Mouse (Mus musculus): ENCODE measurements at regions not wholly inside any gene's neighbourhood (a gene's known extent, or its start where the extent isn't known, plus 50 kb on each side); places are given as distances from the start of the nearest gene placed in this dataset.

GRCm38 (mm10) chr2:128301709-128302108 is 175.9 kb downstream of the Bcl2l11 start:
- no peak overlapping the region for H3K9ac ChIP-seq (replicated peaks; ENCODE audit: low read depth, low read length)
- no peaks in the 10 kb centered on the region for H3K36me3 ChIP-seq (ENCODE audit: control insufficient read depth, insufficient read depth, low read length)
- peak; percentile 67 for ATAC-seq (ENCODE audit: insufficient number of reproducible peaks, insufficient read depth, low FRiP score, low read depth)
- H3K4me1 ChIP-seq (ENCODE audit: control insufficient read depth, insufficient read depth, low read length) = 0 out of 2 replicates have a peak, but pooled peaks cover 4% of the 10 kb centered on the region
- 9% methylated on average over 8 of the region's 8 CpGs for WGBS
- no peak overlapping the region for H3K4me3 ChIP-seq (ENCODE audit: low read depth, low read length)
- no peak overlapping the region for H3K4me2 ChIP-seq (replicated peaks; ENCODE audit: low read depth, low read length)
- H3K27me3 ChIP-seq (ENCODE audit: control insufficient read depth, insufficient read depth, low read length) = no peaks in the 10 kb centered on the region
- no peaks in the 10 kb centered on the region for H3K9me3 ChIP-seq (ENCODE audit: control insufficient read depth, low read depth, low read length)
- H3K27ac ChIP-seq (ENCODE audit: low read length) = peak overlapping the region; percentile 15; the same call in 1 of the 2 replicates

DNA sequence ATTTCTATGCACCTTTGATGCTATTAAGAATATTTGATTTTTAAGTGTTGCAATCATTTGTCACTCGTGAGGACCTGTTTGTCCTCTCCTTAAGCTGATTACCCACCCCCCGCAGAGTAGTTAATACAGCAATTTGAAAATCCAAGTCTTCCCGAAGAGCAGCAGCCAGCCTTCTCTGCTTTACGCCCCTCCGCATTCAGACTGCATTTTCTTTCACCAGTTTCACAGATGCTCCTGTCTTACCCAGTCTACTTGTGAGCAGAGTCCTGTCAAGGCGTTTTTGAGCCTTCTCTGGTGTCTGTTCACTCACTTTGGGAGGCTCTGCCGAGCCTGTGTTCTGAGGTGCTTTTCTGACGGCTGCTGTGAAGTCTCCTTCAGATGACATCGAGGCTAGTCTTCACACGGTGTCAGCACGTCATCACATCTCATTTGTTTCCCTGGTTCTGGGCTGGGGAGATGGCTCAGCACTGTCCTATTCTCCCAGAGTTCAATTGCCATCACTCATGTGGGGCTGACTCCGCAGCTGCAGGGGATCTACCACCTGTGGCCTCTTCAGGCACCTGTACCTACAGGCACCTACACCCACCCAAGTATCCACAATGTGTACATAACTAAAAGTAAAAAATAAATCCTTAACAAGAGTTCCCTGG is 178.3 kb downstream of the Bcl2l11 start:
- Histone ChIP-seq H3K27me3 (ENCODE audit: control insufficient read depth, insufficient read depth, low read length) (no peaks in the 10 kb centered on the region), H3K9ac (replicated peaks; ENCODE audit: low read depth, low read length) (no peak overlapping the region), H3K9me3 (ENCODE audit: control insufficient read depth, low read depth, low read length) (no peaks in the 10 kb centered on the region), H3K4me1 (ENCODE audit: control insufficient read depth, insufficient read depth, low read length) (peaks cover 1% of the 10 kb centered on the region; the same call in 1 of the 2 replicates), H3K4me3 (ENCODE audit: low read depth, low read length) (no peak overlapping the region), H3K27ac (ENCODE audit: low read length) (no peak overlapping the region), H3K36me3 (ENCODE audit: control insufficient read depth, insufficient read depth, low read length) (no peaks in the 10 kb centered on the region), H3K4me2 (replicated peaks; ENCODE audit: low read depth, low read length) (no peak overlapping the region)
- no peak for ATAC-seq (ENCODE audit: insufficient number of reproducible peaks, insufficient read depth, low FRiP score, low read depth)
- 34% methylated on average over 12 of the region's 12 CpGs for WGBS

DNA sequence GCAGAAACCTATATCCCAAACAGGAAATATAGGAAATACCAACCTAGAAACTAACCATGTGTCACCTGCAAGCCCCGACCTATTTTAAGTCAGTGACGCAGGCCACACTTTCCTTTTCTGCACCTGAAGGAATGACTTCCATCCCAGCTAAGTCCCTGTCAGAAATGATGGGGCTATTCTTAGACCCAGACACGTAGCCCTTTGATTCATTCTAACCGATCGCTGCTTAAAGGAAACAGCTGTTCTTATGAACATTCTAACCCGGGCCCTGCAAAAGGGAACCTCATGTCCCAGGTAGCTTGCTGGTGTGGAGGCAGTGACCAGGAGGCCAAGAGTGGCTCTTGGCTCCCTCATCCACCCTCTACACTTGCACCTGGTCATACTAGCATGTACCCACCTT is 180.9 kb downstream of the Bcl2l11 start:
- no peak for ATAC-seq (ENCODE audit: insufficient number of reproducible peaks, insufficient read depth, low FRiP score, low read depth)
- WGBS = 49% methylated on average over 6 of the region's 6 CpGs
- H3K4me2 ChIP-seq (replicated peaks; ENCODE audit: low read depth, low read length) = no peak overlapping the region

DNA sequence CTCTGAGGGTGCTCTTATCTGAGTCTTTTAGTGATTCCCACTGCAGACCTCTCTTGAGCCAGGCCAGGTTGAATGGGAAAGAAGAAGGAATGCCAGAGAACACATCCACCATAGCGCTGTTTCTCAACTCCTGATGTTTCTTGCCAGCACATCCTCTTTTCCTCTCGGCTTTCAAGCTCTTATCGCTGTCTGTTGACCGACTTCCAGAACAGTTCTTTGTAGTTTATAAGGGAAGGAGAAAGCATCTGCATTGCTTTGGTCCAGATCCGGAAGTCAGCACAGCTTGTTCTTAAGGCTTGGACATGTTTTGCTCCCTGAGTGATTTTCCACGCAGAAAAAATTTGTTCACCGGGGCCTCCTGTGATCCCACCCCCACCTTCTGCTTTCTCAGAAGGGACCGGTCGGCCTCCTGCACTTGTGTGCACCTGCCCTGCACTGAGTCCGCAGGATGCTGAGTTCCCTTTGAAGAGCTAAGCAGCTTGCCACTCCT is 183.7 kb downstream of the Bcl2l11 start:
- H3K27ac ChIP-seq (ENCODE audit: low read length) = peak overlapping the region; percentile 29; the same call in 1 of the 2 replicates
- no peak for ATAC-seq (ENCODE audit: insufficient number of reproducible peaks, insufficient read depth, low FRiP score, low read depth)

More for the DNA sequence above, 180.9 kb downstream of the Bcl2l11 start:
- no peak overlapping the region for H3K4me3 ChIP-seq (ENCODE audit: low read depth, low read length)
- H3K9me3 ChIP-seq (ENCODE audit: control insufficient read depth, low read depth, low read length) = no peaks in the 10 kb centered on the region
- H3K27ac ChIP-seq (ENCODE audit: low read length) = no peak overlapping the region
- H3K4me1 ChIP-seq (ENCODE audit: control insufficient read depth, insufficient read depth, low read length) = peaks cover 11% of the 10 kb centered on the region; the same call in 1 of the 2 replicates
- no peak overlapping the region for H3K9ac ChIP-seq (replicated peaks; ENCODE audit: low read depth, low read length)
- H3K36me3 ChIP-seq (ENCODE audit: control insufficient read depth, insufficient read depth, low read length) = no peaks in the 10 kb centered on the region
- no peaks in the 10 kb centered on the region for H3K27me3 ChIP-seq (ENCODE audit: control insufficient read depth, insufficient read depth, low read length)

DNA sequence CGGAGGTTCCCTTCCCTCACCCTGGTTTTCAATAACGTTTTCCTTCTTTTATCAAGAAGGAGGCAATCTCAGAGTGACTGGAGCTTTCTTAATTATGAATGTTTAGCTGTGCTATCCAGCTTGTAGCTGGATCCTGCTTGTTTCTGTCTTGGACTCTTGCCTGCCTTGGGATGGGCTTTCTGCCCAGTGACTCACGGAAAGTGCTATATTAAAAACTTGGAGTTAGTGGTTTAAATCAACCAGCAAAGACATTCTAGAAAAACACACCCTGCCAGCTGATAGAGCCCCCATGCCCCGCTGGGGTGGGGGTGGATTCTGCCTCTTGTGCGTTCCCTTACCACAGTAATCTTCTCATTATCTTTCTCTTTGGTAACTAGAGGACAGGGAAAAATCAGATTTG is 184.2 kb downstream of the Bcl2l11 start:
- Histone ChIP-seq H3K9ac (replicated peaks; ENCODE audit: low read depth, low read length) (no peak overlapping the region), H3K4me2 (replicated peaks; ENCODE audit: low read depth, low read length) (peak overlapping the region; percentile 8; the same call in 1 of the 2 replicates), H3K36me3 (ENCODE audit: control insufficient read depth, insufficient read depth, low read length) (no peaks in the 10 kb centered on the region), H3K9me3 (ENCODE audit: control insufficient read depth, low read depth, low read length) (no peaks in the 10 kb centered on the region), H3K27me3 (ENCODE audit: control insufficient read depth, insufficient read depth, low read length) (no peaks in the 10 kb centered on the region), H3K4me1 (ENCODE audit: control insufficient read depth, insufficient read depth, low read length) (peaks cover 30% of the 10 kb centered on the region; the same call in 1 of the 2 replicates), H3K4me3 (ENCODE audit: low read depth, low read length) (no peak overlapping the region), H3K27ac (ENCODE audit: low read length) (peak overlapping the region; percentile 29; the same call in 1 of the 2 replicates)
- no peak for ATAC-seq (ENCODE audit: insufficient number of reproducible peaks, insufficient read depth, low FRiP score, low read depth)
- WGBS = 19% methylated on average over 5 of the region's 5 CpGs

More for the DNA sequence above, 183.7 kb downstream of the Bcl2l11 start:
- WGBS = 25% methylated on average over 10 of the region's 10 CpGs
- H3K9ac ChIP-seq (replicated peaks; ENCODE audit: low read depth, low read length) = no peak overlapping the region
- H3K36me3 ChIP-seq (ENCODE audit: control insufficient read depth, insufficient read depth, low read length) = no peaks in the 10 kb centered on the region
- peaks cover 30% of the 10 kb centered on the region; the same call in 1 of the 2 replicates for H3K4me1 ChIP-seq (ENCODE audit: control insufficient read depth, insufficient read depth, low read length)
- H3K9me3 ChIP-seq (ENCODE audit: control insufficient read depth, low read depth, low read length) = no peaks in the 10 kb centered on the region
- no peaks in the 10 kb centered on the region for H3K27me3 ChIP-seq (ENCODE audit: control insufficient read depth, insufficient read depth, low read length)
- 0 out of 2 replicates have a peak overlapping the region, but pooled peaks have one; percentile 8 for H3K4me2 ChIP-seq (replicated peaks; ENCODE audit: low read depth, low read length)
- no peak overlapping the region for H3K4me3 ChIP-seq (ENCODE audit: low read depth, low read length)

- Histone ChIP-seq H3K4me1 (ENCODE audit: control insufficient read depth, insufficient read depth, low read length) (peaks cover 30% of the 10 kb centered on the region; the same call in 1 of the 2 replicates), H3K4me3 (ENCODE audit: low read depth, low read length) (peak overlapping the region; percentile 5; the same call in 1 of the 2 replicates), H3K9me3 (ENCODE audit: control insufficient read depth, low read depth, low read length) (no peaks in the 10 kb centered on the region), H3K36me3 (ENCODE audit: control insufficient read depth, insufficient read depth, low read length) (no peaks in the 10 kb centered on the region), H3K27ac (ENCODE audit: low read length) (peak overlapping the region; percentile 2; the same call in 1 of the 2 replicates), H3K4me2 (replicated peaks; ENCODE audit: low read depth, low read length) (peak overlapping the region; percentile 35), H3K9ac (replicated peaks; ENCODE audit: low read depth, low read length) (no peak overlapping the region), H3K27me3 (ENCODE audit: control insufficient read depth, insufficient read depth, low read length) (no peaks in the 10 kb centered on the region)
- peak; percentile 46; the same call in 1 of the 2 replicates for ATAC-seq (ENCODE audit: insufficient number of reproducible peaks, insufficient read depth, low FRiP score, low read depth)
- WGBS = 2% methylated on average over 14 of the region's 14 CpGs
Observed at GRCm38 (mm10) chr2:128312084-128312594, 186.3 kb downstream of the Bcl2l11 start.

- Histone ChIP-seq H3K36me3 (ENCODE audit: control insufficient read depth, insufficient read depth, low read length) (no peaks in the 10 kb centered on the region), H3K4me2 (replicated peaks; ENCODE audit: low read depth, low read length) (peak overlapping the region; percentile 35; the same call in 1 of the 2 replicates), H3K4me1 (ENCODE audit: control insufficient read depth, insufficient read depth, low read length) (peaks cover 30% of the 10 kb centered on the region; the same call in 1 of the 2 replicates), H3K9me3 (ENCODE audit: control insufficient read depth, low read depth, low read length) (no peaks in the 10 kb centered on the region), H3K9ac (replicated peaks; ENCODE audit: low read depth, low read length) (no peak overlapping the region), H3K4me3 (ENCODE audit: low read depth, low read length) (0 out of 2 replicates have a peak overlapping the region, but pooled peaks have one; percentile 5), H3K27ac (ENCODE audit: low read length) (peak overlapping the region; percentile 41; the same call in 1 of the 2 replicates), H3K27me3 (ENCODE audit: control insufficient read depth, insufficient read depth, low read length) (no peaks in the 10 kb centered on the region)
- WGBS = 60% methylated on average over 11 of the region's 12 CpGs
- ATAC-seq (ENCODE audit: insufficient number of reproducible peaks, insufficient read depth, low FRiP score, low read depth) = peak; percentile 42; the same call in 1 of the 2 replicates
Observed at GRCm38 (mm10) chr2:128312659-128313581, 187.1 kb downstream of the Bcl2l11 start.

DNA sequence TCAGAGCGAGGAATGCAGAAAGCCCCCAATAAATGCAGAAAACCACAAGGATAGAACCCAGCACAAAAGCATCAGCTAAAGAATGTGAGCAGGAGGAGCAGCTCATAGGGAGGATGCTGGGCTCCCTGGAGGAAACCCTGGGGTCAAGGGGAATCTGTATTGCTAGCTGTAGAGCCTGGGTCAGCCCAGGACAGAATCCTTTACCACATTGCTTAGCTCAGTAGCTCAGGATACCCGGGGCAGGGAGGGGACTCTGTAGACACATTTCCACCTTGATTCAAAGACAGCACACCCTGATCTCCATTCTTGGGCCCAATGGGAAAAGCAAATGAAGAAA is 187.7 kb downstream of the Bcl2l11 start:
- ATAC-seq (ENCODE audit: insufficient number of reproducible peaks, insufficient read depth, low FRiP score, low read depth) = no peak
- WGBS = 64% methylated on average over 2 of the region's 2 CpGs

More for the DNA sequence above, 187.7 kb downstream of the Bcl2l11 start:
- Histone ChIP-seq H3K4me1 (ENCODE audit: control insufficient read depth, insufficient read depth, low read length) (peaks cover 30% of the 10 kb centered on the region; the same call in 1 of the 2 replicates), H3K27me3 (ENCODE audit: control insufficient read depth, insufficient read depth, low read length) (no peaks in the 10 kb centered on the region), H3K4me3 (ENCODE audit: low read depth, low read length) (no peak overlapping the region), H3K9ac (replicated peaks; ENCODE audit: low read depth, low read length) (no peak overlapping the region), H3K9me3 (ENCODE audit: control insufficient read depth, low read depth, low read length) (no peaks in the 10 kb centered on the region), H3K4me2 (replicated peaks; ENCODE audit: low read depth, low read length) (no peak overlapping the region), H3K27ac (ENCODE audit: low read length) (no peak overlapping the region), H3K36me3 (ENCODE audit: control insufficient read depth, insufficient read depth, low read length) (no peaks in the 10 kb centered on the region)

Data from stomach, embryonic 14.5 days (tissue).